Mouse (Mus musculus): ENCODE data around the gene Gnb1l.

The Gnb1l gene

GRCm38 (mm10) chr16:18586906-18587546, 88.5 kb downstream of the Gnb1l start:
- no peak for DNase-seq (ENCODE audit: low spot score in 2 of 2)

GRCm38 (mm10) chr16:18587847-18588737, 89.6 kb downstream of the Gnb1l start:
- no peak for DNase-seq (ENCODE audit: low spot score in 2 of 2)

GRCm38 (mm10) chr16:18588738-18589055, 90.2 kb downstream of the Gnb1l start:
- DNase-seq (ENCODE audit: low spot score in 2 of 2): no peak

GRCm38 (mm10) chr16:18589080-18589621, 90.6 kb downstream of the Gnb1l start:
- no peak for DNase-seq (ENCODE audit: low spot score in 2 of 2)

- peak; percentile 8 to 18 for DNase-seq (ENCODE audit: low spot score in 2 of 2)
Observed at GRCm38 (mm10) chr16:18589804-18590790, 91.6 kb downstream of the Gnb1l start, which contains the start of gene Tbx1. TSS of gene Tbx1 (minus strand) at chr16:18590671.

GRCm38 (mm10) chr16:18591047-18592018, 92.8 kb downstream of the Gnb1l start:
- no peak for DNase-seq (ENCODE audit: low spot score in 2 of 2)

- no peak for DNase-seq (ENCODE audit: low spot score in 2 of 2)
Observed at GRCm38 (mm10) chr16:18593930-18594329, 95.4 kb downstream of the Gnb1l start.

GRCm38 (mm10) chr16:18596255-18596654, 97.7 kb downstream of the Gnb1l start:
- no peak for DNase-seq (ENCODE audit: low spot score in 2 of 2)

GRCm38 (mm10) chr16:18598006-18598405, 99.5 kb downstream of the Gnb1l start:
- no peak for DNase-seq (ENCODE audit: low spot score in 2 of 2)

- no peak for DNase-seq (ENCODE audit: low spot score in 2 of 2)
Observed at GRCm38 (mm10) chr16:18601447-18601846, 102.9 kb downstream of the Gnb1l start.

GRCm38 (mm10) chr16:18604267-18604701, 105.8 kb downstream of the Gnb1l start:
- DNase-seq (ENCODE audit: low spot score in 2 of 2): no peak

- no peak for DNase-seq (ENCODE audit: low spot score in 2 of 2)
Observed at GRCm38 (mm10) chr16:18605705-18606104, 107.2 kb downstream of the Gnb1l start.

GRCm38 (mm10) chr16:18608226-18608625, 109.7 kb downstream of the Gnb1l start:
- DNase-seq (ENCODE audit: low spot score in 2 of 2): no peak

- DNase-seq (ENCODE audit: low spot score in 2 of 2): no peak
Observed at GRCm38 (mm10) chr16:18609099-18609498, 110.6 kb downstream of the Gnb1l start.

- DNase-seq (ENCODE audit: low spot score in 2 of 2): no peak
Observed at GRCm38 (mm10) chr16:18611752-18612151, 113.2 kb downstream of the Gnb1l start.

GRCm38 (mm10) chr16:18613301-18613700, 114.8 kb downstream of the Gnb1l start:
- no peak for DNase-seq (ENCODE audit: low spot score in 2 of 2)

Measured in spleen, postnatal 36 days (tissue).